Mouse (Mus musculus): Measurements from ENCODE around the gene Kctd4. TPM values are rescaled to one million over a fixed set of nuclear protein-coding genes. Genes with fewer than 3 reads are reported as not detected.

Gene Kctd4
- 0.12 TPM for polyA plus RNA-seq (2014; fragmentation: Illumina TruSeq; extraction: RNeasy Lipid Tissue Mini Kit (QIAGEN cat#74804); ENCODE audit: low read depth, low replicate concordance)

DNA sequence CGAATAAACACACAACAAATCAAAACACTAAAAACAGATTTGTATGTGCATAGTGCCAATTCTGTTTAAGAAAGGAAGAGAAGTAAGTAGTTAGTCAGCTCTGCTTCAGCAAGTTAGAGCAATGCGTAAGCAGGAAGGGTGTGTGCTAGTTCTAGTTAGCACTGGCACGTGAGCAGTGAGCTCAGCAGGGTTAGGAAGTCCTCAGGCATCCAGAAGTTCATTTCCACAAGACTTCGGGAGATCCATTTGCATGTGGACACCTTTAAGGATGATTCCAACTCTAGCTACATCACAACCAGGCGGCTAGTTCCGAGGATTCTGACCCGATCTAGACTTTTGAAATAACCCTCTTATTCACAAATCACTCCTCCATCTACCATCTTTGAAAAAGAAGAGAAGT is at the start of gene Kctd4:
Gene Kctd4 (plus strand): TSS at position 244 of the 400 bp plus-strand sequence.

DNA sequence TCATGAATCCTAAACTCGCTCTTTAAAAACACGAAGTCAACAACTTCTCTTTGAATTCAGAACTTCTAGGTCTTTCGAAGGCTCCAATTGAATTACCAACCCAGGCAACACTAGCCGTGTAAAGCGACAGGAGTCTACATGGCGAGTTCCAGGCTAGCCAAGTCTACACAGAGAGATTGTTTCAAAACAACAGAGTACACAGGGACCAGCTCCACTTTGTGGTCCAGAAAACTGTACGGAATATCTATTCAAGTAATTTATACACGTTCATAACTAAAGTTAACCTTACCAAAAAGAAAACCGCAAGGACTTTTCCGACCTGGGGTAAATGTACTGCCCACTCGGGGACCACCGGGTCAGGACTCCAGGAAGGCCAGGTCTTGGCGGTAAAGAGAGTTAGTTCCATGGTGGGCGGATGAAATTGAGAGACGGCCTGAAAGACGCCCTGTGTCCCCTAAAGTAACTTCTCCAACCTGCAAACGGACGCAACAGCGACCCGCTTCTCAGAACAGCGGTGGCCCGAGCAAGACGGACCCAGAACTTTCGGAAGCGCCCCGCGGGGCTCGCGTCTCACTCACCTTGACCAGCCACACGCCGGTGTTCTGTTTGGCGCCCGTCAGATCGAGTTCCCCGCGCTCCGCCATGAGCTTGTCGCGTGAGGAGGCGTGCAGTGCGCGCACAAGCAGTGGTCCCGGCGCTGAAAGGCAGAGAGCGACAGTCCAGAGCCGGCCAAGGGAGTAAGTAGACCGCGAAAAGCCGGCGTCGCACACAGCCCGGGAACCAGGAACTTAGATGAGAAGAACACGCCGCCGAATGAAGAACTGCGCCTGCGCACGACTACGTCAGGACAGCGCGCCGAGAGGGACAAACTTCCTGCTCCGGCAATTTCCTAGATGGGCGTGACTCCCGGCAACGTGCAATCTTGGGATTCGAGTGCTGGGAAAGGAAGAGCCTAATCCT is 55.6 kb downstream of the Kctd4 start, which contains the start of gene Gtf2f2:
Gene Gtf2f2 (minus strand): TSS at position 764 of the 960 bp plus-strand sequence.

Other genes with a start within 250 kb of the Kctd4 start
- gene Cog3, start 200.5 kb upstream of the Kctd4 start, polyA plus RNA-seq (2014; fragmentation: Illumina TruSeq; extraction: RNeasy Lipid Tissue Mini Kit (QIAGEN cat#74804); ENCODE audit: low read depth, low replicate concordance) = 24.4 TPM
- 123 TPM for gene Slc25a30, start 168.0 kb upstream of the Kctd4 start, polyA plus RNA-seq (2014; fragmentation: Illumina TruSeq; extraction: RNeasy Lipid Tissue Mini Kit (QIAGEN cat#74804); ENCODE audit: low read depth, low replicate concordance)
- 10,775 TPM for gene Tpt1, start 109.9 kb upstream of the Kctd4 start, polyA plus RNA-seq (2014; fragmentation: Illumina TruSeq; extraction: RNeasy Lipid Tissue Mini Kit (QIAGEN cat#74804); ENCODE audit: low read depth, low replicate concordance)
- gene Gtf2f2, start 55.9 kb downstream of the Kctd4 start, polyA plus RNA-seq (2014; fragmentation: Illumina TruSeq; extraction: RNeasy Lipid Tissue Mini Kit (QIAGEN cat#74804); ENCODE audit: low read depth, low replicate concordance) = 26.4 TPM
- 42.7 TPM for gene Gpalpp1, start 155.8 kb downstream of the Kctd4 start, polyA plus RNA-seq (2014; fragmentation: Illumina TruSeq; extraction: RNeasy Lipid Tissue Mini Kit (QIAGEN cat#74804); ENCODE audit: low read depth, low replicate concordance)
- 13.3 TPM for gene Nufip1, start 155.9 kb downstream of the Kctd4 start, polyA plus RNA-seq (2014; fragmentation: Illumina TruSeq; extraction: RNeasy Lipid Tissue Mini Kit (QIAGEN cat#74804); ENCODE audit: low read depth, low replicate concordance)